Mouse (Mus musculus) lung, embryonic 14.5 days (tissue): Measurements from ENCODE around the gene Dlgap1. TPM values are rescaled to one million over a fixed set of nuclear protein-coding genes. Genes with fewer than 3 reads are reported as not detected.

Experiments
- ATAC-seq: fragments of 200-750 bp; cut with Nextera tagmentation; 2 replicates; pipeline ENCODE4 v1.8.0; 2017; ENCODE audit warnings: mild to moderate bottlenecking, moderate TSS enrichment, moderate library complexity; ENCODE audit not compliant: insufficient read depth
- DNase-seq: peaks from one replicate; pipeline ENCODE4 v3.0.0-alpha.2; 2015
- H3K27ac ChIP-seq: fragments of 300-500 bp; sonication (generic); 2 replicates; pipeline ENCODE4 v1.5.1; 2014; ENCODE audit warnings: low read depth, mild to moderate bottlenecking, moderate library complexity
- H3K27me3 ChIP-seq: fragments of 300-500 bp; sonication (generic); 2 replicates; pipeline ENCODE4 v1.6.1; 2014; ENCODE audit warnings: low read length, control low read depth; ENCODE audit not compliant: insufficient read depth
- H3K36me3 ChIP-seq: fragments of 300-500 bp; sonication (generic); 2 replicates; pipeline ENCODE4 v1.6.1; 2014; ENCODE audit warnings: control low read depth; ENCODE audit not compliant: insufficient read depth
- H3K4me1 ChIP-seq: fragments of 300-500 bp; sonication (generic); 2 replicates; pipeline ENCODE4 v1.6.1; 2014; ENCODE audit warnings: antibody characterized with exemption, control low read depth; ENCODE audit not compliant: insufficient read depth
- H3K4me2 ChIP-seq: fragments of 300-500 bp; sonication (generic); 2 replicates; pipeline ENCODE4 v1.6.1; 2014; ENCODE audit warnings: mild to moderate bottlenecking
- H3K4me3 ChIP-seq: fragments of 300-500 bp; sonication (generic); 2 replicates; pipeline ENCODE4 v1.5.1; 2014; ENCODE audit warnings: low read depth, low read length
- H3K9ac ChIP-seq: fragments of 300-500 bp; sonication (generic); 2 replicates; pipeline ENCODE4 v1.6.1; 2014
- H3K9me3 ChIP-seq: fragments of 300-500 bp; sonication (generic); 2 replicates; pipeline ENCODE4 v1.6.1; 2016; ENCODE audit warnings: low read depth, low read length, control low read depth
- CTCF ChIP-seq: IDR thresholded peaks from 2 replicates; pipeline ENCODE4 v1.5.1; 2016; ENCODE audit warnings: antibody characterized with exemption, low read depth
- WGBS: fragments of 180-500 bp; shearing (Covaris S2); extraction: QIAGEN DNeasy Blood & Tissue Kit; methylation state at CpG from one replicate; pipeline ENCODE4 v1.1.7; 2014; 5-methylcytosine and 5-hydroxymethylcytosine counted together
- polyA plus RNA-seq: library from polyadenylated mRNA; unstranded; fragments of >200 nt; fragmentation: Nextera tagmentation; extraction: Ambion mirVana; gene quantifications from 2 replicates; pipeline ENCODE4 v1.2.1, GENCODE M21; 2014

The Dlgap1 gene
- polyA plus RNA-seq, 1 experiment from 2014 or later: 1.1 TPM

DNA sequence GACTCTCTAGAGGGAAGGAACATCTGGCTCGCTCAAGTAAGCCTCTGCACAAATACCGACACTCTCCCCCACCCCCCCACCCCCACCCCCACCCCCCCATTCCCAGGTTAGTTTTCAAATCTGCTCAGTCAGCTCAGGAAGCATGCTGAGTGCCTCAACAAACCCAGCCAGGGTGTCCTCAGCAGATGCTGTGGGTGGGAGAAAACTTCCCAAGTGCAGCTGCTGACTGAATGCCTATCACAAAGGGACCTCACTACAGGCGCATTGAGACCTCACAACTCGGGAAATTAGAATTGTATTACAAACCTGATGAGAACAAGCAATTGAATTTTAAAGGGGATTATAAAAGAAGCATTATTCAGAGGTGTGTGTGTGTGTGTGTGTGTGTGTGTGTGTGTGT lies 538.9 kb downstream of the Dlgap1 start:
- H3K36me3 ChIP-seq: no peaks in the 10 kb centered on the region
- no peaks in the 10 kb centered on the region for H3K27me3 ChIP-seq
- no peak for DNase-seq
- no peaks in the 10 kb centered on the region for H3K4me1 ChIP-seq
- no peaks in the 10 kb centered on the region for H3K9me3 ChIP-seq
- H3K9ac ChIP-seq: no peak overlapping the region
- ATAC-seq: no peak
- H3K4me3 ChIP-seq: no peak overlapping the region
- no peak overlapping the region for H3K4me2 ChIP-seq
- TF ChIP-seq CTCF: no peak
- WGBS: 29% methylated on average over 4 of the region's 4 CpGs
- no peak overlapping the region for H3K27ac ChIP-seq

DNA sequence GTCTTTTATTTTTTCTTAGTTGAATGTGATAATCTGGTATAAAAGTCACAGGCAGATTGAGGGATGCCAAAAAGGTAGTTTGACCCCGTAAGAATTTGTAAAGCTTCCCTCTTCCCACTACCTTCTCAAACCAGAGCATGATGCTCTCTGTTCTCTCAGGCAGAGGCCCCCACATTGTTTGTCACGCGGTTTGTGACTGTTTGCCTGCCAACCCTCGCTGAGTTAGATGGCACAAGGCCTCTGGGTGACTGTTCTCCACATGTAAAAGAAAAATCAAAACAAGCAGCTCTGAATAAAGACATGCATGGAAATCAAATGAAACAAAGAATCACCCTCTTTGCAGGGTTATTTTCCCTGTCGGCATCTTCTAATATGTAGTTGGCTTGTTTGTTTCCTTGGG lies 541.6 kb downstream of the Dlgap1 start:
- no peak overlapping the region for H3K4me3 ChIP-seq
- no peak overlapping the region for H3K27ac ChIP-seq
- H3K36me3 ChIP-seq: no peaks in the 10 kb centered on the region
- H3K9me3 ChIP-seq: no peaks in the 10 kb centered on the region
- DNase-seq: no peak
- H3K4me2 ChIP-seq: no peak overlapping the region
- no peak for TF ChIP-seq CTCF
- H3K27me3 ChIP-seq: no peaks in the 10 kb centered on the region
- ATAC-seq: no peak
- no peaks in the 10 kb centered on the region for H3K4me1 ChIP-seq
- no peak overlapping the region for H3K9ac ChIP-seq
- WGBS: 81% methylated on average over 5 of the region's 5 CpGs

DNA sequence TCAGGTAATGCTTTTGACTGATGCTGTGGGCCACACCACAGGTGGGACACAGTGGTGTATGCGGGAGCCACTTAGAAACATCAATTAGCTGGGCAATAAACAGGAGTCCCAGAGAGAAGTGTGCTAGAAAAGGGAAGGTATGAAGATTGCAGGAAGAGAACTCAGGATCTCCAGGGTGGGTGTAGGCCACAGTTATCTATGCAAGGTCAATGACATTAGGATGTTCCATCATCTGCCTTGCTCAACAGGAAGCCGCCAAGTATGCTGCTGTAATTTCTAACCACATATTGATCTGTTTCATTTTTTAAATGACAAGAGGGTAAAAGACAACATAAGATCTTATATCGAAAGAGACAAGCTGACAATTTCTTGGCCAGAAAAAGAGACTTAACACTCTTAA lies 542.5 kb downstream of the Dlgap1 start:
- Histone ChIP-seq H3K27ac (no peak overlapping the region), H3K4me3 (no peak overlapping the region), H3K9me3 (no peaks in the 10 kb centered on the region), H3K36me3 (no peaks in the 10 kb centered on the region), H3K4me1 (no peaks in the 10 kb centered on the region), H3K27me3 (no peaks in the 10 kb centered on the region), H3K4me2 (no peak overlapping the region), H3K9ac (no peak overlapping the region)
- ATAC-seq: no peak
- no peak for DNase-seq
- no peak for TF ChIP-seq CTCF
- 82% methylated on average over 3 of the region's 3 CpGs for WGBS

DNA sequence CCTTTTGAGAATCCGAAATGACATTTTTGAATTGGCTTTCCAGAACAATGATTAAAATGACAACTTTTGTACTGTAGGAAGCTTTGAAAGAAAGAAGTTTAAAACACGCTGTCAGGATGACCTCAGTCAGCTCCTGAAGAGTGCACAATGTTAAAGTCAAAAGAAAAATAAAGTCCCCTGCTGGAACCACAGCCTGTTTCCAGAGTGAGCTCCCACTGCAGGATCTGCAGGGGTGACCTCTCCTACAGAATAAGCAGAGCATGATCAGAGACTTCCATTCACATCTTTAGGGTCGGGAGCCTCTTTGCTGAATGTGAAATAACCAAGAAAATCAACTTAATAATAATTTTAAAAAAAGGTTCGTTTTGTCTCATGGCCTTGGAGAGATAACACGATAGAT lies 544.9 kb downstream of the Dlgap1 start:
- no peak for ATAC-seq
- no peaks in the 10 kb centered on the region for H3K27me3 ChIP-seq
- 77% methylated on average over 5 of the region's 5 CpGs for WGBS

DNA sequence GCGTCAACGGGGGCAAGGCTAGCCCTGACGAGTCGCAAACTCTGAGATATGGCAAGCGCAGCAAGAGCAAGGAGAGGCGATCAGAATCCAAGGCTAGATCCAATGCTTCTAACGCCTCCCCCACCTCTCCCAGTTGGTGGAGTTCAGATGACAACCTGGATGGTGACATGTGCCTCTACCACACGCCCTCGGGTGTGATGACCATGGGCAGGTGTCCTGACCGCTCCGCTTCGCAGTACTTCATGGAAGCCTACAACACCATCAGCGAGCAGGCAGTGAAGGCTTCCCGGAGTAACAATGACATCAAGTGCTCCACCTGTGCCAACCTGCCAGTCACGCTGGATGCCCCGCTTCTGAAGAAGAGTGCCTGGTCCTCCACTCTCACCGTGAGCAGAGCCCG lies 547.6 kb downstream of the Dlgap1 start:
- no peak for TF ChIP-seq CTCF
- ATAC-seq (no peak), DNase-seq (no peak)
- H3K27me3 ChIP-seq: no peaks in the 10 kb centered on the region
- no peak overlapping the region for H3K27ac ChIP-seq
- H3K9ac ChIP-seq: no peak overlapping the region
- H3K36me3 ChIP-seq: no peaks in the 10 kb centered on the region
- 87% methylated on average over 18 of the region's 18 CpGs for WGBS
- H3K4me2 ChIP-seq: no peak overlapping the region
- H3K9me3 ChIP-seq: no peaks in the 10 kb centered on the region
- H3K4me3 ChIP-seq: no peak overlapping the region
- no peaks in the 10 kb centered on the region for H3K4me1 ChIP-seq

More for the DNA sequence above, 544.9 kb downstream of the Dlgap1 start:
- TF ChIP-seq CTCF: no peak
- Histone ChIP-seq H3K27ac (no peak overlapping the region), H3K4me1 (no peaks in the 10 kb centered on the region), H3K36me3 (no peaks in the 10 kb centered on the region), H3K9me3 (no peaks in the 10 kb centered on the region), H3K9ac (no peak overlapping the region), H3K4me2 (no peak overlapping the region), H3K4me3 (no peak overlapping the region)
- no peak for DNase-seq

DNA sequence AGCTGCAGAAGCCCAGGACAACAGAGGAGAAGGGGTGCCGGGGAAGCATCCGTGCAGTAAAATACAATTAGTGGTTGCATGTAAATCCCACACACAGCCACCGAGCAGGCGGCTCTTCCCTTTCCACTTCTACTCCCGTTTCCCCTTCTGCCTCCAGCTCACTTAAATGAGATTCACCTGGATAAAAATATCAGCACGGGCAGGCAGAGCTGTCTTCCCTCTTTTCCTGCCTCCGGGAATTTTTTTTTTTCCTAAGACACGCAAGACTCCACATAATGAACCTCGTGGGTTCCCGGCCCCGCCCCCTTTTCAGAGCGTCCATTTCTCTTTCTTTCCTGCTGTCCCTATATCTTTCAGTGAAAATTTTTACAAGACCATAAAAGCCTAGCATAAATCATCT lies 548.5 kb downstream of the Dlgap1 start:
- Histone ChIP-seq H3K9me3 (no peaks in the 10 kb centered on the region), H3K9ac (no peak overlapping the region), H3K27me3 (no peaks in the 10 kb centered on the region), H3K4me1 (no peaks in the 10 kb centered on the region), H3K36me3 (no peaks in the 10 kb centered on the region), H3K4me2 (no peak overlapping the region), H3K4me3 (no peak overlapping the region), H3K27ac (no peak overlapping the region)
- DNase-seq: no peak
- no peak for TF ChIP-seq CTCF
- 82% methylated on average over 12 of the region's 12 CpGs for WGBS
- no peak for ATAC-seq

DNA sequence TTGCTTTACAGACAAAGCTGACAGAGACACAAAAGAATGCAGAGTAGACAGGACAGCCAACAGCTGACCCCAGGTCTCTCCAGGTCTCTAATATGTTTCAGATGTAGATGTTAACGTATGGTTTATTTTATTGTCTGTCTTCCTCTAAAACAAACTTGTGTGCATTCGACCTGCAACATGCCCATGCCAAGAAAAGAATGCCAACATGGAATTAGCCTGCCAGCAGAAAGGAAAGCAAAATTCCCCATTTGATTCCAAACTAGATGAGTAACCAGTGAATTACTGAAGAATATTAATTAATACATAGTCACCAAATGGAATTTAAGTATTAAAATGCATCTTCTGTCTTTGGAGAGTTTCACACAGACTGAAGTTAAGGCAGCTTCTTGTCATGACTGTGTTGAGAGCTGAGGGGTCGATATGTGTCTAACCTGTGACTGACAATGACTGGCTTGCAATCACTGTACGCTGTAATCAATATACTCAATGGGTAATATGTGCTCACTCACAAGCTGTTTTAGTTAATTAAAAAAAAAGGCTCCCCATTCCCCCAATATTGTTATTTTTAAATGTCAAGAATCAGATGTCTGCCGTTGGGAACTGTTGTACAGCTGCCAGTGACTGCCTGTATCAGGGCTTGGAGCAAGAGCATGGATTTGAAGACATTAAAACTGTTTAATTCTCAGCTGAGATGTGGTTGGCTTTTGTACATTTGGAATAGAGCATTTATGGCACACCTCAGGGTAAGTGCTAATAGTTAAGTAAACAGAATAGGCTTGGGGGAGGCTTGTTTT lies 552.4 kb downstream of the Dlgap1 start:
- Histone ChIP-seq H3K4me2 (no peak overlapping the region; the same call in 1 of the 2 replicates), H3K27me3 (no peaks in the 10 kb centered on the region), H3K27ac (no peak overlapping the region), H3K36me3 (no peaks in the 10 kb centered on the region), H3K4me3 (no peak overlapping the region), H3K9me3 (no peaks in the 10 kb centered on the region), H3K4me1 (no peaks in the 10 kb centered on the region), H3K9ac (no peak overlapping the region)
- ATAC-seq: no peak
- no peak for DNase-seq
- WGBS: 61% methylated on average over 5 of the region's 5 CpGs
- TF ChIP-seq CTCF: no peak

DNA sequence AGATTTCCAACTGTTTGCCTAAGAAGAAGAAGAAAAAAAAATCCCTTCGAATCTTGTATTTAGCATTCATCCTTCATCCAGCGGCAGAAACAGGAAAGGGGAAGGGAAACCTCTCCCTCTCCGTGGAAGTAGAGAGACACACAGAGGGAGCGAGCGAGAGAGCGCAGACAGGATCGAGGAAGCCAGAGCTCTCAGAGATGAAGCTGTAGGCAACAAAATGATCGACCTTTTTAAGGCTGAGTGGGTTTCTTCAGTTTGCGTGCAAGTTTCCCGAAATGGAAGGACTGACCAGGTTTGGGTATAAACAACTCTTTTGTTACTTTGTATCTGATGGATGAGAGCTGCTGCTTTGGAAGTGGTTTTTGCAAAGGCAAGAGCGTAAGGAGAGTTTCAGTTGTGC lies 553.1 kb downstream of the Dlgap1 start:
- H3K4me3 ChIP-seq: no peak overlapping the region

More for the DNA sequence above, 553.1 kb downstream of the Dlgap1 start:
- no peak overlapping the region for H3K27ac ChIP-seq
- WGBS: 25% methylated on average over 11 of the region's 11 CpGs
- H3K9ac ChIP-seq: no peak overlapping the region
- H3K4me2 ChIP-seq: peak overlapping the region; percentile 27
- ATAC-seq: no peak
- H3K27me3 ChIP-seq: no peaks in the 10 kb centered on the region
- H3K4me1 ChIP-seq: no peaks in the 10 kb centered on the region
- TF ChIP-seq CTCF: no peak
- DNase-seq: peak; percentile 24
- H3K9me3 ChIP-seq: no peaks in the 10 kb centered on the region
- H3K36me3 ChIP-seq: no peaks in the 10 kb centered on the region
